Mouse (Mus musculus) gastrocnemius, postnatal 25 days (tissue): Measurements from ENCODE around the gene Ldlrad3. TPM values are rescaled to one million over a fixed set of nuclear protein-coding genes. Genes with fewer than 3 reads are reported as not detected.

Source experiments
- DNase-seq: peaks from one replicate; pipeline ENCODE4 v3.0.0; 2022
- total RNA-seq, 2 experiments: library from RNA; stranded (reverse); gene quantifications; 1 replicate in 1 of 2; 2 replicates in 1 of 2; pipeline ENCODE4 v1.2.3; 2021

The Ldlrad3 gene
- total RNA-seq, 2 experiments from 2014 or later = 4.2 to 6.4 TPM

DNA sequence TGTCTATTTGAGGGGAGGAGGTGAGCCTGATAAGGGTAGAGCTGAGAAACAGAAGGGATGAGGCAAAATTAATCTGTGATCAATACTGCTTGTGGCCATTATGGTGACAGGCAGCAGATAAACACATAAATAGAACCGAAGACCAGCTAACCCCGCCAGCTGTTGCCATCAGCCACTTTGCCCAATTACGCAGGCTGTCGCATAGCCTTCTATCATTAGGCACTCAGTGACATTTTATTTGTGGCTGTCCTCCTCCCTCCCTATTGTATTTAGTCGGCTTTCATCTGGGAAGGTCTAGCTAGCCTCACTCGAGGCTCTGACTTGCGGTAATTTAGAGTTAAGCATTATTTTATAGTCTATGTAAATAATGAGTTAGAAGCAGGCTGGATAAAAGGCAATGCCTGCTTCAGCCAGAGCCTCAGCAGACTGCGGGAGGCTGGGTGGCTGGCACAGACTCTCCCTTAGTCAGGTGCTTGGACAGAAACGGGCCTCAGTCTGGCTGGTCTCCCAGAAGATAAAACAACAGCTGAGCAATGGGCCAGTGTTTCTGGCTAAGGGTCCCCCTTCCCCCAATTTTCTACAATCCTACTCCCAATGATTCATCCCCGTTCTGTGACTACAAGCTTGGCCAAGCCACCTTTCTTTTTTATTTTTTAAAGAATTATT lies 147.8 kb downstream of the Ldlrad3 start:
- DNase-seq = peak; percentile 58

- DNase-seq = no peak
Measured at GRCm38 (mm10) chr2:102036665-102037511, 149.3 kb downstream of the Ldlrad3 start.

GRCm38 (mm10) chr2:102034513-102034879 lies 151.7 kb downstream of the Ldlrad3 start:
- no peak for DNase-seq

DNA sequence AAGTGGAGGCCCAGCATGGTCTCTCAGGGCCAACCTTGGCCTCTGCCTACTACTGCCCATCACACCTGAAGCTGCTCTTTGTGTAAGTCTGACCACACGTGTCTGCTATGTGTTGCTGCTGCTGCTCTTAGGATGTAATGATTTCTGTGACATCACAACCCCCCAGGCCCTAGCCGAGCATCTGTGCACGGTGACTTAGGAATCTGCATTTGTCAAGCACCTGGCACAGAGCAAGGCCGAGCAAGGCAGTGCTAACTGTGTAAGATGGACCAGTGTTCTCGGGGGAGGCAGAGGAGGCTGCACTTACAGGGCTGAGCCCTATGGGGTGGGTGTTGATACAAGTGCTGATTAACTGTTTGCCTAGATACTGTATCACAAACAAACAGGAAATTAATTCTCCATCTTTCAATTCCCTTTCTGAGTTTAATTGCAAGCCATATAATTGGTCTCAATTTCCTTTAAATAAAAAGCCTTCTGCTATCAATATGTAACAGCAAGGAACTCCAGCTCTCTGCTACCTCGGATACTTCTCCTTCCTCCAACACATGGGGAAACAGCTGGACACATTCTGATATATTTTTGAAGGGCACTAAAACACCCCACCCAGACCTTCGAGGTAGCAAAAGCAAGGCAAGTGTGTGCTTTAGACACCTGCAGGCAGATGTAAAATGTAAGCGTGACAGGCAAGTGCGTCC lies 152.2 kb downstream of the Ldlrad3 start:
- DNase-seq = no peak

DNA sequence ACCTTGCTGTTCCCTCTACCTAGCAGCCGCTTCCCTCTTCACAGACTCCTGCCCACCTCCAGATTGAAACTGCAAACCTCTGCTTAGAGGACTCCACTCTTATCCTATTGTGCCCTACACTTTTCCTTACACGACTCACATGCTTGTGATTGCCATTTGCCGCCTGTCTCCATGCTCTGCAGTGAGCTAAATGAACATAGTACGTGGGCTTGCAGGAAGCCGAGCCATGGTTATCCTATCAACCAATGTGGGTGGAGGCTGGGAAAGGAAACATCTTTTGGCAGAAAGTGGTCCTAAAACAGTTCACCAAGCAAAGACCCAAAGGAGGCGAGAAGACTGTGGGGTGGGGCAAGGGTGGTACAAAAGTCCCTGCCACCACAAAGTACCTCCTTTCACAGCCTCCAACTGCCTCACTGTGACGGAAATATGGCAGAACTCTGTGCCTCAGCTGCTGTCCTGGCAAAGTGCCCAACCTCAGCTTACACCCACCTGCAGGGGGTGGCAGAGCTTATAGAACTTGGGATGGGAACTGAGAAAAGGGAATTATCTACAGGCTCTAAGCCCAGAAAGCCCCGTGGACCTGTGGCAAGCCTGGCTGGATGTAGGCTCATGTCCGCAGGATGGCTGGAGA lies 153.4 kb downstream of the Ldlrad3 start:
- DNase-seq = no peak

- peak; percentile 66 for DNase-seq
Measured at GRCm38 (mm10) chr2:102030652-102031051, 155.5 kb downstream of the Ldlrad3 start.

- no peak for DNase-seq
Measured at GRCm38 (mm10) chr2:102030152-102030551, 156.0 kb downstream of the Ldlrad3 start.

- DNase-seq = no peak
Measured at GRCm38 (mm10) chr2:102029682-102030081, 156.5 kb downstream of the Ldlrad3 start.

DNA sequence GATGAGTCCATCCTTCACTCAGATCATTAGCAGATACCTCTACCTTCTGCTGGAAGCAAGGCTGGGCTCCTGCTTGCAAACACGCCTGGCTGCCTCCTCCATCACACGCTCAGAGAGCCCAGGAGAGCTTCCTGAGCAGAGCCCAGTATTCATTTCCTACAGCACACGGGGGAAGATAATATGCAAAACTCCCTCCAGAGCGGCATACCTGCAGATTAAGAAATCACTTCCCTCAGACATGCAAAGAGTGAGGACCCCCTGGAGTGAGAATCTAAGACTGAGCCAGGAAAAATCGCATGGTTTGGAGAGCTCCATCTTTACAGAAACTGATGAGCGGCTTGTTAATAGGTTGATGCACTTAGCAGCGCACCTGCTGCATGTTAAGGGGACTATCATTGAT lies 158.9 kb downstream of the Ldlrad3 start:
- DNase-seq = no peak

DNA sequence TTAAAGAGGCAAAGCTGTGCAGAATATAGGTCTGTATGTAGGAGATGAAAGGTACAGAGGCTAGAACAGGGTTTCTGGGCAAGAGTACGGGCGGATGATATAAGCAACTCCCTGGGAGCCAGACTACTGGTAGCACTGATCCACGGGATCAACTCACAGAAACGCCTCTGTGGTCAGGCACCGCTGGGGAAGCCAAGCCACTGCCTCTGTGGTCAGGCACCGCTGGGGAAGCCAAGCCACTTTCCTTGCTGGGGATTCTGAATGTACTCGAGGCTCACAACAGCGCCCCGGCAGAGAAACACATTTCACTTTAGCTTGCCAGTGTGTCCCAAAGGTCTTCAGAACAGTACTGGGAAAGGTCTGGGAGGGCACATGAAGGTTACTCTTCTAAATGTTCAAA lies 160.0 kb downstream of the Ldlrad3 start:
- no peak for DNase-seq

- no peak for DNase-seq
Measured at GRCm38 (mm10) chr2:102024483-102024882, 161.7 kb downstream of the Ldlrad3 start.

- no peak for DNase-seq
Measured at GRCm38 (mm10) chr2:102021371-102022084, 164.7 kb downstream of the Ldlrad3 start.

GRCm38 (mm10) chr2:102020546-102020945 lies 165.6 kb downstream of the Ldlrad3 start:
- no peak for DNase-seq

- no peak for DNase-seq
Measured at GRCm38 (mm10) chr2:102014538-102015113, 171.6 kb downstream of the Ldlrad3 start.

DNA sequence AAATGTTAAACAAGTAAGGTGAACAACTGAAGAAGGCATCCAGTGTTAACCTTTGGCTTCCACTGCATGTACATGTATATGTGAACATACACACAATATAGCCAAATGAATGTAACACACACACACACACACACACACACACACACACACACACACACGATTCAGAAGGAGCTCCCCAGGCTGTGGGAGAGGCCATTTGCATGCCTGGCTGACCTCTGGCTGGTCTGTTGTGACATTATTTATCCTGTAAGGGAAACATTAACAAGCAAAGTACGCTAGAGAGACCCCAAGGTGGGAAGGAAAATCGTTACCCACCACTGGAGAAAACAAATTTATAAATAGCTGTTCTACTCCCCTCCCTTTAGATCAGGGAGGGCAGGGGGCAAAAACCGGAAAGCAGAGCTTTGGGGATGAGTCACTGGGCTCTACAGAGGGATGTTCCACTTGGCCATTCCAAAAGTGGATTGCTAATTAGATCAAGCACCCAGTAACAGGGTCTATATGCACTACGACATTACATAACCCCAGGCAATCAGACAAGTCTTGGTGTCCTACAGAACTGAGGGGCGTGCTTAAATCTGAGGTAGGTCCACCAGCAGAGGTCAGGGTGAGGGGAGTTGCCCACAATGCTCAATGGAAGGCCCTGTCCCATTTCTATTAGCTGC lies 174.7 kb downstream of the Ldlrad3 start:
- DNase-seq = no peak

DNA sequence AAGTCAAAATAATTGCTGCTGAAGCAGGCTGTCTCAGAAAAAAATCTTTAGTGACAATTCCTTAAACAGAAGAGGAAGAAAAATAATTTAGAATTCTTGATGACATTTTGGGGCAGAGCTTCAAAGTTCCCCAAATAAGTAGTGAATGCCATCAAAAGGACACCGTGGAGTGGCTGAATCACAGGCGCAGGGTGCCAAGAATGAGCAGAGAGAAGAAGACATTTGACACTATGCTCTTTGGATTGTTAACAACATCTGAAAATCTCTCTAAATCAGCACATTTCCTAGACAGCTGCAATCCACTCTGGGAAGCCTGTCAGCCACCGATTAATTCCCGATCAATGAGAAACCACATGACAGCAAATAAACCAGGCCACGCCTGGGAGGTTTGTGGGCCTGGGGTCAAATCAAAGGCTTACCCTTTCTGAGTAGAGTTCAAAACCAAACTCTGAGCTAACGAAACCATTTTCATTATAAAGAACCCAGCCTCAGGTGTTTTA lies 176.4 kb downstream of the Ldlrad3 start:
- DNase-seq = peak; percentile 21

- DNase-seq = no peak
Measured at GRCm38 (mm10) chr2:102006143-102006542, 180.0 kb downstream of the Ldlrad3 start.

GRCm38 (mm10) chr2:102005377-102006007 lies 180.7 kb downstream of the Ldlrad3 start:
- no peak for DNase-seq

DNA sequence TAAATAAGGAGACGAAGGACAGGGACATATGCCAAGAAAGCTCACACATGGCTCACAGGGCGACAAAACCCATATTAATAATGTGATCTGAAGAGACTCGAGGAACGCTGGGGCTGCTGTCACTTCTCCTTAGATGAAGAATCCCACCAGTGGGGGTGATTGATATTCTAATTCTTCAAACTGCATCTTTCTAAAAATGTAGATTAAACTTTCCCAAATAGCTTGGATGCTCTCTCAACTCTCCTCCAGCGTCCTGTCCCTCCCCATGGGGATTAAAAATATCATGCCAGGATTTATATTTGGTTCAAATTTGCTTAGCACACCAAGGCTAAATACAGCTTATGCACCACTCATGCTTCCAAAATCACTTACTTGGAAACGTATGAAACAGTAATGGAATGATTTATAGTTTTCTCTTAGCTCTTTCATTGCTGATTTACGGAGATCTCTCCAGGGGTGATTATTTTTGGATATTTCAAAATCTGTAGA lies 182.4 kb downstream of the Ldlrad3 start:
- no peak for DNase-seq
